Mouse (Mus musculus) adrenal gland, postnatal 4 days (tissue): ENCODE measurements around the gene Snd1. TPM values are rescaled to one million over a fixed set of nuclear protein-coding genes. Genes with fewer than 3 reads are reported as not detected.
"Not testable (repeated sequence)": the region's sequence is repeated elsewhere in the genome, so short reads cannot be mapped to it uniquely, and the experiment has no call there.

Experiments
- DNase-seq, 2 experiments: peaks; one replicate each; pipeline ENCODE4 v3.0.0; 2021 to 2022; ENCODE audit warnings: low spot score in 2 of 2, mixed read lengths in 2 of 2
- total RNA-seq, 2 experiments: library from RNA; stranded (reverse); gene quantifications; 2 replicates each; pipeline ENCODE4 v1.2.3; 2021

The Snd1 gene
- total RNA-seq, 2 experiments from 2014 or later: 148 to 163 TPM

DNA sequence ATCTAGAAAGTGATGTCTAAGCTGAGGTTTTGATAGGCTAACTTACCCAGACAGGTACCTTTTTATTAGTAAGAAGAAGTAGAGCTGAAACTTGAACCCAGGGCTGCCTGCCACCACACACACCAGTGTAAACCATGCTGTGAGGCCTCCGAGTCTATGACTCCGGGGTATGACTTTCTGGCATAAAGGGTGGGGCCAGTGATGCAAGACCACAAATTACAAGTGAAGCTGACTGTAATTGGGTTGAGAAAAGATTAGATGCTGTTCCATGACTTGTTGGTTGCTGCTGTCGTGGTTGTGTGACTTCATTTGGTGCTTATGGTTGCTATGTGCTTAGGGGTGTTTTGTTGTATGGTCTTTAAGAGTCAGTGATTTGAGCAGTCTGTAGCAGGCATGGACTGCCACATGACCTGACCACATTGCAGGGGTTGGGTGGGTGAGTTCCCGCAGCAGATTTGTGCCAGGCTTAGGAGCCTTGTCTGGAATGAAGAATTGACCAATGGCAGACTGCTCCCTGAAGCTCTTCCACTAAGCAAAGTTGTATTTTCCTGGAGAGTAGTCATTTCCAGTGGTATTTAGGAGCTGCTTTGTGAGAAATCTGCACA is 7.9 kb downstream of the Snd1 start:
- DNase-seq: no peak

DNA sequence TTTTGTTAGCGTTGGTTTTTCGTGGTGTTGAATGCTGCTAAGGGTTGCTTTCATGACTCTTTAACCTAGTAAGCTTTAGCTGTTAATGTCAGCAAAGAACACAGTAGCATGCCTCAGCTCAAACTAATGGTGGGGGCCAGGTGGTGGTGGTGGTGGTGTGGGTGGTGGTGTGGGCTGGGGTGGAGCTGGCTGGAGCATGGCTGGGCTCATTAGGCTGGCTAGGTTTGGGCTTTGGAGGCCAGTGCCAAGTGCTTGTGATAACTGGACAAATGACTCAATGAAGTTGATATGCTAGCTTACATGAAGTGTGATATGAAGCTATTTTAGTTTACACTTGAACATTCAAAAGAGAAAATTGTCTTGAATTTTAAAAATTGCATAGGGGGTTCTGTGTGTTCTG is 11.1 kb downstream of the Snd1 start:
- no peak for DNase-seq

DNA sequence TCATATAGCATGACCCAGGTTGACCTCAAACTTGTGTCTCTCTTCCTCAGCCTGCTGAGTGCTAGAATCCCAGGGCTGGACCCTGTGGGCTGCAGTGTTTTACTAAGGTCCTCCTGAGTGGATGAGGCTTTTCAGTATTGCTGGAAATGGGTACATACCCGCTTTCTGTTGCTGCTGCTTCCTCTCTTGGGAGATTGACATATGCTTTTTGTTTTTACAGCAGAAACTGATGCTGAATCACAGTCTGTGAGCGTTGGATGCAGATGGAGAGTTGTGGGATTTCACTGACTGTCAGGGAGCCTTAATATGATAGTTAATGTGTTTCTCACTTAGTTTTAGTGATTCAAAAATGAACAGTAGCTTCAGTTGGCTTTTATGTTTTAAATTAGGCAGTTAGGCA is 11.5 kb downstream of the Snd1 start:
- no peak for DNase-seq

DNA sequence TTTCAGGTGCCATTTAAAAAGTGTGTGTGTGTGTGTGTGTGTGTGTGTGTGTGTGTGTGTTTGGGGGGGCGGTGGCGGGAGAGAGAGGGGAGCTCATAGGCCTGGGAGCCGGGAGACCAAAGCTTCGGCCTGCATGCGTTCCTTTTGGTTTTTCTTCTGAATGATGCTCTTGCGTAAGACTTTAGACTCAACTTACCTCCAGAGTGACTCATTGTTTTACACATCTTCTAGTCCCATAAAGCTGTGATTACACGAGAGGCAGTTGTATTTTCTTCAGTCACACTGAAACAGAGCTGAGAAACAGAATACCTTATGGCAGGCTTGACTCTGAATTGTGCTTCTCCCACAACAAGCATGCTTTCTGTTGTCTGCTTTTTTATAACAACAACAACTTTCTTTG is 12.0 kb downstream of the Snd1 start:
- no peak for DNase-seq

DNA sequence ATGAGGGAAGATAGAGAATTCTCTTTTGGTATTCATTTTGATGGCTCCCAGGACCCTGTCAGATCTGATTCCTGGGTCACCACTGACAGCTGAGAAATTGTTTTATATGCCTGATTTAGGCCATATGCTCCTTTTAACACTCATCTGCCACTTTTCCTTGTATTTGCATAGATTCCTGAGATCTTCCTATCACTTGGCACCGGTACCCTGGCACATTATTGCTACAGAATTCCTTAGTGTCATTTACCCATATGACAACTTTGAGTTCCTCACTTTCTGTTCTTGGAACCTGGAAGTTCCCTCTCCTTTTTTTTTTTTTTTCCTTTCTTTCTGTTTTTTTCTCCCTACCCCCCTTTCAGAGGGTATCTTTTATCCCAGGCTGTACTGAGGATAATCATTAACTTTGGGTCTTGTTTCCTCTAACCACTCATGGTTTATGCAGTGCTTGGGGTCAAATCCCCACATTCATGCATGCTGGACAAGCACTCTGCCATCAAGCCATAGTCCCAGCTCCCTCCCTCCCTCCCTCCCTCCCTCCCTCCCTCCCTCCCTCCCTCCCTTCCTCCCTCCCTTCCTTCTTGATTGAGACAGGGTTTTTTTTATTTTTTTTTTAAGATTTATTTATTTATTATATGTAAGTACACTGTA is 13.4 kb downstream of the Snd1 start:
- no peak for DNase-seq

DNA sequence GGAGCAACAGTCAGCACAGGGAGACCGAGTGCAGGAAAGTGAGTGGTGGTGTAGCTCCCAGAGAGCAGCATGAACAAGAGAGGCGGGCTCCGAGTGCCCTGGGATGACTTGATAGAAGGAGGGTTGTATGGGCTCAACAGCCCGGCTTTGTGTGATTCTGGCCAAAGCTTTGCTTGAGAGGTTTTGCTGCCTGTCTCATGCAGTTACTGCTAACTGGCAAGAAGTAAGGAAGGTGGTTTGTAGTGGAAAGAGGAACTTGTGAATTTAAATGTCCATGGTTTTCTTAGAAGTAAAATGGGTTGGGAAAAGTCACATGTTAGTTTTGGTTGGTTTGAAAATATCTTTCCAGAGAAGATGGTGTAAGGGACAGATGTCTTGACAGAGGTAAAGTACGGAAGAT is 15.7 kb downstream of the Snd1 start:
- DNase-seq: no peak

DNA sequence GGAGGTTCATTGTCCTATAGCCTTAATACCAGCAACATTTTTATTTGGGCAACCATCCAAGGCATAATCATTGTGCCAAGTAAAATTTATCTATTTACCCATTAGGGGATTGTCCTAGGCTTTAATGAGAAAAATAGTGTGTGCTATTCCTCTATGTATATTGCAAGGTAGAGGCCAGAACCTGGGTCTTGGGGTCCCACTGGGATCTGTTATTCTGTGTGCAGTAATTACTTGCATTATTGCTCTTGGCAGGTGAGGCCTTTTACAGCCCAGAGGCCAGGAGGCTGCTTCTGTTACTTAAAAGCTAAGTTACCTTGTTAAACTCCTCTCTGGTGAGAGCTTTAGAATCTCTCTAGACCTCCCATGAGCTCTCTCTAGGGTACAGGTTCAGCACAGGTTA is 16.3 kb downstream of the Snd1 start:
- no peak for DNase-seq

DNA sequence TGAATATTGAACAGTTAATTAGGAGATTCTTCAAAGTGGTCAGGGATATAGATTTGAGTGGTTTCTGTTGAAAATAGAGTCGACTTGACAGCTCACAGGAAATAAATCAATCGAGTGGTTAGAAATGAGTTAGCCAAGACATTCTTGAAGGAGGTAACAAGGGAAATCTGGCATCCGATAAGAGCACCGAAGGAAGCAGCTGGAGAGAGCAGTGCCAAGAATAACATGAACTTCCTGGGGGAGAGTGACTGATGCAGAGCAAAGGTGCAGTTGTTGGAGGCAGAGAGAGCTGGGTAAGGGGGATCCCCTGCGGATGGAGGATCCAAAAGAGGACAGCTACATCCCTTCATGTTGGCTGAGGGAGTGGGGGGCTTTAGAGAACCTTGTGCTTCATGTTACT is 22.9 kb downstream of the Snd1 start:
- no peak for DNase-seq

DNA sequence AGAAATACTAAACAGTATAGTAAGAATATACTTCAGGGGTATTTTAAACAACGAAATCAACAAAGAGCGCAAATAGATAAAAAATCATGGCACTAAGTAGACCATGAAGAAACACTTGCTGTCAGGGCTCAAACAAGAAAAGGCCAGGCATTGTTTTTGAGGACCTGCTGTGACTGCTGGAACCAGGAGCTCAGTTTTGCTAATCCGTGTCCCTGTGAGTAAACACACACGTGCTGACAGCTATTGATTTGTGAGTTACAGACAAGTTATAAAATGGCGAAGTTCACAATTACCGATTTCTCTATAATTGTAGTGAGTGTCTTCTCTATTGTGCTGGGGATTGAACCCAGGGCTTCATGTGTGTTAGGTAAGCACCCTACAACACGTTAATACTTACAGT is 27.6 kb downstream of the Snd1 start:
- DNase-seq: no peak

DNA sequence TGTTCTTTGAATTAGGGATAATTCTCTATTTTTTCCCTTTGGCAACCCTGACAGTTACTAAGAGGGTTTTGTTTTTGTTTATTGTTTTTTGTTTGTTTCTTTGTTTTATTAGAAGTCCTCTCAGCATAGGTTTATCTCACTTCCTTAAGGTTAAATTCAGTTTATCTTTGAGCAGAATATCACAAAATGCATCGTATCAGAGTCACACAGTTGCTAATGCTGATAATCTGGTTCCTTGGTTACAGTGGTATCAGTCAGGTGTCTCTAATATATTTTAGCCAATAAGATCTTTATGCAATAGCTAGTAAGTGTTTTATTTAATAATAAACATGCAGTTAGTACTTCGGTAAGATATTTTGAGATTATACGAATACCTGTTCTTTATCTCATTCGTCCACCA is 28.2 kb downstream of the Snd1 start:
- DNase-seq: no peak

DNA sequence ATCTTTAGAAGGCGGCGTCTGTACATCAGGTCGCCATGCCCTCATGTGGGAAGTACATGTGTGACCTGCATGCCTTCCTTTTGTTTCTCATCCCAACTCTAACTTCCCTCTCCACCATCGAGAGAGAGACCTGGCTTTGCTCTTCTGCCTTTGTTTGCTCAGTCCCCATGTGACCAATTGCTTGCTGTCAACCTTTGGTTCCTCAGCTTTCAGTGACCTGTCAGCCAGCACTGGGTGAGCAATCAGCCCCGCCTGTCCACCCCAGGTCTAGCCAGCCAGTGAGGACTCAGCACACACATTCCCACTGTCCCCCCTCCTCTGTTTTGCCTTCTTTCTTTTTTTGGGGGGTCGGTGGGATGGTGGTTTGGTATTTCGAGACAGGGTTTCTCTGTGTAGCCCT is 29.7 kb downstream of the Snd1 start:
- DNase-seq: no peak

DNA sequence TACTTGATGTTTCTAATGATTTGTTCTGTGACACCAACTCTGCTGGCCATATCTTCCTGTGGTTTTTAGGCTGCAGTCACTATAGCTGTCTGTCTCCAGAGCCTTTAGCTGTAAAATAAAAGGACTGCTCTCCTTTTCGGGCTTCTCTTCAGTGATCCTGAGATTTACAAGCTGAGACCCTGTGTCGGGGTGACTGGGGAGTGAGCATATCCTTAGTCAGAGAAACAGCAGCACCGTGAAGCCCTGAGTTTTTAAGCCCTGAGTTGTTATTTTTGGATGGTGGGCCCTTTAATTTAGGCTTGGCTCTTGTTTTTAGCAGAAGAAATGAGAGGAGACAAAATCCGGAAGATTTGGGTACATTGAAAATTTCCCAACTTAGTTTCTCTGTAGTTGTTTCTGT is 32.8 kb downstream of the Snd1 start:
- no peak for DNase-seq

DNA sequence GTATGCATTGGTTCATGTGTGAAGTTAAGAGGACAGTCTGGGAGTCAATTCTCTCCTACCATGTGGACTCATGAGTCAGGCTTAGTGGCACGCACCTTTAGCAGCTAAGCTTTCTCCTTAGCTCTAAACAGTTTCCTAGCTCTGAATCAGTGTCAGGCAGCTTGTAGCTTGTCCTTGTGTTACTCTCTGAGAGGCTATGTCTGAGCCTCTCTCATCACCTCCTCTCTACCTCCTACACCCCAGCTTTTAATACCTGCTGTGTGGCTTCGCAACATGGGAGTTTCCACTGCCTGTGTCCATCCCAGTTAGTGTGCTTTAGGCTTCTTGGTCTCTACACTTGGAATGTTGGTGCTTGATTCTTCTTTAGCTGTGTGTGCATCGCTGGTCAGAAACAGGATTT is 39.3 kb downstream of the Snd1 start:
- no peak for DNase-seq

DNA sequence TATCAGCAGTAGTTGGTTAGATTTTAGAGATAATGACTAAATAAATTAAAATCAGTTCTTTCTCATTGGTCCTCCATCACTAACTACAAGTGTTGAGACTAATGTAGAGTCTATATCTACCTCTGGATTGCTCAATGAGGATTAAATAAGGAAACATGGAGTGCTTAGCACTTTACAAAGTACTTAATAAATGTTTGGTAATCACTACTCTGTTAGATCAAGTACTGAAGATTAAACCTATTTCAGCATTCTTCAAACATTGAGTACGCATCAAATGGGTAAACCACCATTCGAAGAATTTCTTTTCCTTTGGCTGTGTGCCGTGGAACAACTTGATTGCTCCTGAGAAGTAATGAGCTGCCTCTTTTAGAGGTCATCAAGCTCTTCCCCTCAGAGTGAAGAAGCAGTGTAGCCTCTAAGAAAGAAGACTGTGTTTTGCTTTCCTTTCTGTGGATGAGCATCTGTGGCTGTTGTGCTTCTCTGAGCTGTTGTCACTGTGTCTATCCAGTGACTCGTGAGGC is 40.0 kb downstream of the Snd1 start:
- DNase-seq: no peak

DNA sequence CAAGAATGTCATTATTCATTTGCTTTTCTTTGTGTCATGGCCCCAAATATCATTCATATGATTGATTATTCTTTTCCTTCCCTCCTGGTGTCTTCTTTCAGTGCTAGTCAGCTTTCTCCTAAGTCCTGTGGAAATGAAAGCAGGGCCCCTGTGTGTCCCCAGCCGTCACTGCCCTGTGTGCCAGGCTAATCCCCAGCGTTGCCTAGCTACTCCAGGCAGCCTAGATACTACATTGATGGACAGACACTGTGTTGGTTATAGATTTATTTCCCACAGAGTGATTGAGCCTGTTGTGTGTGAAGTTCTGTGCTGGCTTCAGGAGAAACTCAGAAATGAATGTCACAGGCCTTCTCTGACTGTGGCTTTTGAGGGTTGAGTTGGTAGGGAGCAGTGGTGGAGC is 41.7 kb downstream of the Snd1 start:
- no peak for DNase-seq

DNA sequence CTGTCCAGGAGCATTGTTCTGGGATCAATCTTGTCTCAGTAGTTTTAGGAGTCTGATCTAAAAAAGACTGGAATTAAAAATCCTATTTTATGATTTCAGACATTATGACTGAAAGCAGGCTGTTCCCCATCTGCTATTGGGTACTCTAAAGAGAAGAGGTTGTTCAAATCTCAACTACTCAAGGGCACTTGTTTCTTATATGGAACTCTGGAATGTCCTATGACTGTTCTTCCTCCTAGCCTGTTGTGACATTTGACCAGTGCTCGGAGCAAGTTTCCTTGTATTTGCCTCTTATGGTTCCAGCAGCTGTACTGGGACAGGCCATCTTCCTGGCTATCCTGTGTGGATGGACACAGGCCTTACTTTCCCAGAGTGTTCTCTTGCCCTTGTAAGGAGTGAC is 42.1 kb downstream of the Snd1 start:
- no peak for DNase-seq

DNA sequence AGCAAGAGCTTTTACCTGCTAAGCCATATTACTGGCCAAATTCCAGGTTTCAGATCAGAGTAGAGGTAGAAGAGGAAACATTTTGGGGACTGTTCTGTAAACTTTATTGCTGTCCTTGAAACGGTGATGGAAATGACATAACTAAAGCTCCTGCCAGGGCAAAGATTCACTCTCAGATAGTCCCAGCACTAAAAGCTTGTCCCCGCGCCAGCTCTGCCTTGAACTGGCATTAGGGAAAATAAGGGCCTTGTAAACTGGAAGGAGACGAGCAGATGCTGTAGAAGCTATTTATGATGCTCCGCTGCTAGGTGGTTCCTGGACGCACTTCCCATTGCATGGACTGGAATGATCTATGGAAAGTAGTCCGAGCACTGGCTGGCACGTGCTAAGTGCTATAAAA is 44.5 kb downstream of the Snd1 start:
- DNase-seq: no peak

DNA sequence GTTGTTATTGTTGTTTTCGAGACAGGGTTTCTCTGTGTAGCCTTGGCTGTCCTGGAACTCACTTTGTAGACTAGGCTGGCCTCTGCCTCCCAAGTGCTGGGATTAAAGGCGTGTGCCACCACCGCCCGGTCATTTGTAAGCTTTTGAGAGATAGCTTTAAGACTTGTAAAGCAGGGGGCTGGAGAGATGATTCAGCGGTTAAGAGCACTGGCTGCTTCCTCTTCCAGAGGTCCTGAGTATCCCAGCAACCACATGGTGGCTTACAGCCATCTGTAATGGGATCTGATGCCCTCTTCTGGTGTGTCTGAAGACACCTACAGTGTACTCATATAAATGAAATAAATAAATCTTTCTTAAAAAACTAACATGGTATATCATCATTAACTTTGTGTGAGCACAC is 45.8 kb downstream of the Snd1 start:
- DNase-seq: not testable (repeated sequence)

DNA sequence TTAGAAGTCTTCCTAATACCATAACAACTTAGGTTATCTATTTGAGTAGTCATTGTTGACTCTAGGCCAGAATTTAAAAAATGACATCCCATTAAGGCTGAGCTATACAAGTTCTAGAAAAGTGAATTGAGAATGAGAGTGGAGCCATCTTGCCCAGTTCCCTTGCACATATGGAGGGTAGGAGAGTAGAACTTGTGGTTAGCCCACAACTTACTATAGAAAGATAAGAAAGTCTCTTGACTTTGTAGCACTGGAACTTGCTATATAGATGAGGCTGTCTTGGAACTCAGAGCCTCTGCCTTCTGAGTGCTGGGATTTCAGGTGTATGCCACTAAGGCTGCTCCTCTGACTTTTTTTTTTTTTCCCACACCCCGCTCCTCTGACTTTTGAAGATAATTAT is 46.5 kb downstream of the Snd1 start:
- no peak for DNase-seq

DNA sequence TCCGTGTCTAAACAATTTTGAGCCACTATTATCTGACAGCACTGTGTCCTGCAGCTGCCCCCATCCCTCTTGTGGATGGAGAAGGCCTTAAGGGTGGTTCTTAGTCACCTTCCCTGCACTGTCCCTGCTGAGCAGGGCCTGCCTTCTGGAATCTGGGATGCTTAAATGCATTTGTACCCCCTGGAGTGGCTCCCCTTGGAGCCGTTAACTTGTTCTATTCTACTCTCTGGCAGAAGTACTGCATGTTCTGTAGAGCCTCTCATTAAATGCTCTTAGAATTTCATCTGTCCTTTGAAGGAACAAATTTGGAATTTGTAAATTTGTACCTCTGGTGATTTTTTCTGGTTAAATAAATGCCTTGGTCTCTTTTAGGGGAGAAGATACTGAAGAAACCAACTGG is 50.6 kb downstream of the Snd1 start:
- no peak for DNase-seq

DNA sequence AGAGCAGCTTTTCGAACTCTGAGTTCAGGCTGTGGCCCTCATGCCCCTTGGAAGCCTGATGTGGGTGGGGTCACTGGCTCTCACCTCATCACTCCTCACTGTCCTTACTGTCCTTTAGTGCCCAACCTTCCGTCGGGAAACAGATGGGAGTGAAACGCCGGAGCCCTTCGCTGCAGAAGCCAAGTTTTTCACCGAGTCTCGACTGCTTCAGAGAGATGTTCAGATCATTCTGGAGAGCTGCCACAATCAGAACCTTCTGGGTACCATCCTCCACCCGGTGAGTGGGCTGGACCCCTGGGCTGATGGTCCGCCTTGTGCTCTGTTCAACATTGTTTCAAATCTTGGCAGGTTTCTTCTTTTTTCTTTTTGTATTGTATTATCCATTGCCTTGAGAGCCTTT is 52.5 kb downstream of the Snd1 start:
- no peak for DNase-seq

DNA sequence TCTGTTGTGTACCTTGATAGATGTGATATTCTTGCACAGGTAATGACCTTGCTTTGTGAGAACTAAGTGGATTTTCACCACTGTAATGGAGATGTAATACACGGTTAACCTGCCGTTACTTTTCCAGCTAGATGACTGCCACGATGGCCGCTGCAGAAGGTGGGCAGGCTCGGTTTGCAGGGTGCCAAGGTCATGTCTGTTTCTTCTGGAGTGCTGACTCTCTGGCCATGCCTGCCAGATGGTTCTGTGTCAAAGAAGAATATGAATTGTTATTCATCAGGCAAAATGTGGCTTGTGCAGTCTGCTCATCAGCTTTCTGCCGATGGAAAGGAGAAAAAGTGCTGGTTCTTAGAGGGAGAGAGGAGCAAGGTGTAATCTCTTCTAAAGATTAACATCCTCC is 53.3 kb downstream of the Snd1 start:
- DNase-seq: no peak

DNA sequence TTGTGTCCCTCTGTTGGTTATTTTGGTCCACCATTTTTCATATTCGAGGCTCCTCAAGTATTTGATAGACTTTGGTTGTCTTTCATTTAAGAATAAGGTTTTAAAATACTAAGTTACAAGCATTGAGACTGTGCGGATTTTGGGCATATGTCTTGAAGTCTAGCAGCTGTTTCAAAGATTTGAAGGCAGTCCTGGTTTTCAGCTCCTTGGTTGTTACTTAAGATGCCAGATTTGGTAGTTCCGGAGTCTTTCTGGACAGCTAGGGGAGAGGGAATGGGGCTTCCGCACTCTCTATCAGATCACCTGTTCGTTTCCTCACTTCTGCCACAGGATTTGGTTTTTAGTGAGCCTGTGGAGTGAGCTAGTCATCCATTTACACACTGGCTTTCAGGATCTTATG is 61.5 kb downstream of the Snd1 start:
- no peak for DNase-seq
